Mouse (Mus musculus) ES-E14 (cell line): ENCODE results near the gene Pwp2.

Experiments used
- CHD2 ChIP-seq: IDR thresholded peaks from 2 replicates; pipeline ENCODE4 v1.6.1; 2014; ENCODE audit warnings: mild to moderate bottlenecking, low read depth, low read length, inconsistent platforms
- HCFC1 ChIP-seq: IDR thresholded peaks from 2 replicates; pipeline ENCODE4 v1.6.1; 2012; ENCODE audit warnings: low read length, inconsistent platforms, borderline replicate concordance; ENCODE audit not compliant: insufficient read depth

DNA sequence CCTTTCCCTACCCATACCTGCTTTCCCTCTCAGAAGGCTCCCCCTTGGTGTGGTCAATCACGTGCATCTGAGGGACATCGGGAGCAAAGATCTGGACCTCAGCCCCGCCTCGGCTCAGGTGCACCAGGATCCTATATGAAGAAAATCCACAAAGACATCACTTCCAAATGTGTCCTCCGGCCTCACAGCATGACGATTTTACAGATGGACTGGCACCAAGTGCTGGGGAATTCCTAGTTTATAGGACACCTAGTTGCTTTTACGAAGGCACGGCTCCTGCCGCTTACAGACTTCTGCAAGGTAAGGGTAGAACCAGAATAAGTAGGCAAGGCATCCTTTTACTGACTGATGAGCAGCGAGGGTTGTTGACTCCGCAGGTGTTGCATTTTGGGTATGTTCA lies 16.2 kb downstream of the Pwp2 start:
- TF ChIP-seq HCFC1: no peak
- no peak for TF ChIP-seq CHD2
